Mouse (Mus musculus) left cerebral cortex, adult 8-10 months (tissue): ENCODE measurements around the gene Mink1. TPM values are rescaled to one million over a fixed set of nuclear protein-coding genes. Genes with fewer than 3 reads are reported as not detected.
"Not testable (repeated sequence)": the region's sequence is repeated elsewhere in the genome, so short reads cannot be mapped to it uniquely, and the experiment has no call there.

Source experiments
- DNase-seq, 2 experiments: peaks; one replicate each; pipeline ENCODE4 v3.0.0; 2022; ENCODE audit warnings: low spot score in 2 of 2
- total RNA-seq, 4 experiments: library from RNA; stranded (reverse); gene quantifications; 2 replicates each; pipeline ENCODE4 v1.2.4; 2022

Mink1 gene
- 100 to 1,000 TPM; 389 to 423 (median 415) TPM for total RNA-seq

- DNase-seq: peak; percentile 72 to 94
Observed at GRCm38 (mm10) chr11:70562287-70562994, at the start of gene Mink1. Gene Mink1 (plus strand): TSS chr11:70562881.

GRCm38 (mm10) chr11:70513520-70513919, 49.2 kb upstream of the Mink1 start:
- DNase-seq: no peak

- DNase-seq: no peak
Observed at GRCm38 (mm10) chr11:70514288-70514687, 48.4 kb upstream of the Mink1 start, which contains the start of gene Vmo1. Gene Vmo1 (minus strand): TSS chr11:70514616.

GRCm38 (mm10) chr11:70516352-70516751, 46.3 kb upstream of the Mink1 start:
- no peak for DNase-seq

GRCm38 (mm10) chr11:70518436-70518835, 44.2 kb upstream of the Mink1 start:
- DNase-seq: no peak

- no peak for DNase-seq
Observed at GRCm38 (mm10) chr11:70518923-70519322, 43.8 kb upstream of the Mink1 start, which contains the start of gene Gltpd2. Gene Gltpd2 (plus strand): TSS chr11:70519196.

- no peak for DNase-seq
Observed at GRCm38 (mm10) chr11:70520178-70520769, 42.4 kb upstream of the Mink1 start.

- not testable (repeated sequence) for DNase-seq
Observed at GRCm38 (mm10) chr11:70523306-70523989, 39.2 kb upstream of the Mink1 start.

- DNase-seq: no peak
Observed at GRCm38 (mm10) chr11:70524782-70525181, 37.9 kb upstream of the Mink1 start.

GRCm38 (mm10) chr11:70525184-70525678, 37.5 kb upstream of the Mink1 start, which contains the start of gene Psmb6:
Gene Psmb6 (plus strand): TSS chr11:70525367.
- peak; percentile 79 to 95 for DNase-seq

- no peak for DNase-seq
Observed at GRCm38 (mm10) chr11:70525726-70526125, 37.0 kb upstream of the Mink1 start.

GRCm38 (mm10) chr11:70526211-70526610, 36.5 kb upstream of the Mink1 start:
- no peak for DNase-seq

- no peak for DNase-seq
Observed at GRCm38 (mm10) chr11:70528610-70529009, 34.1 kb upstream of the Mink1 start.

- not testable (repeated sequence) for DNase-seq
Observed at GRCm38 (mm10) chr11:70531065-70531464, 31.6 kb upstream of the Mink1 start.

GRCm38 (mm10) chr11:70532839-70533238, 29.8 kb upstream of the Mink1 start, which contains the start of gene Gm40193:
Gene Gm40193 (minus strand): TSS chr11:70532939.
- DNase-seq: no peak

- DNase-seq: no peak
Observed at GRCm38 (mm10) chr11:70539423-70539822, 23.3 kb upstream of the Mink1 start.

- peak; percentile 47 to 71 for DNase-seq
Observed at GRCm38 (mm10) chr11:70539877-70540587, 22.6 kb upstream of the Mink1 start, which contains the start of gene Pld2. Gene Pld2 (plus strand): TSS chr11:70540064.

GRCm38 (mm10) chr11:70540928-70541327, 21.8 kb upstream of the Mink1 start:
- DNase-seq: no peak

GRCm38 (mm10) chr11:70541415-70541814, 21.3 kb upstream of the Mink1 start:
- no peak for DNase-seq

- no peak for DNase-seq
Observed at GRCm38 (mm10) chr11:70544496-70544895, 18.2 kb upstream of the Mink1 start.

- DNase-seq: no peak
Observed at GRCm38 (mm10) chr11:70551526-70551925, 11.2 kb upstream of the Mink1 start.
